Comparison of ENCODE assay signal across 8 mouse cellular contexts in genomic region chrX:51372477-51373239, GRCm38 (mm10).
DNase-seq lines count a peak whose midpoint lies in the region.

No protein-coding gene starts in this region.

- intact Hi-C loops in left cerebral cortex, postnatal 4 days (cut with DNase I): loop anchor here (5.0 to 10.0 kb wide), 3 partner anchors 305 to 695 kb away; no protein-coding TSS in a partner anchor
- intact Hi-C loops in heart, postnatal 25 days (cut with DNase I): loop anchor here (5.0 kb wide), 2 partner anchors 200 to 695 kb away; no protein-coding TSS in a partner anchor

- peak; percentile 4 to 16 for DNase-seq in frontal cortex, postnatal 10 days (ENCODE audit: low spot score in 2 of 2)
- no peak for DNase-seq in frontal cortex, postnatal 36 days (ENCODE audit: low spot score in 2 of 2)
- DNase-seq in ovary, postnatal 14 days (ENCODE audit: low spot score): peak; percentile 12
- DNase-seq in ovary, adult 18-20 months (ENCODE audit: low spot score): no peak
- DNase-seq in embryo, embryonic 10 days (ENCODE audit: low spot score): peak; percentile 54
- peak; percentile 23 for DNase-seq in left cerebral cortex, postnatal 4 days
- DNase-seq in retina, postnatal 1 day: peak; percentile 15
- DNase-seq in heart, postnatal 25 days (ENCODE audit: low spot score): no peak

Comparison
In these comparisons a context has a peak if more than half of its experiments do, and no peak if none do; other contexts are left out.
1. DNase-seq: peak in frontal cortex, postnatal 10 days (2 of 2), ovary, postnatal 14 days (single experiment), embryo, embryonic 10 days (single experiment), left cerebral cortex, postnatal 4 days (single experiment) and retina, postnatal 1 day (single experiment); none in frontal cortex, postnatal 36 days (0 of 2), ovary, adult 18-20 months (single experiment) and heart, postnatal 25 days (single experiment).